ENCODE assay signal across 9 mouse cellular contexts in genomic region chr11:100959464-100959810, GRCm38 (mm10). TPM values are rescaled to one million over a fixed set of nuclear protein-coding genes. Genes with fewer than 3 reads are reported as not detected.
DNase-seq lines count a peak whose midpoint lies in the region; ATAC-seq lines count a peak whose summit lies in the region.
"Had no signal": no experiment of that assay in that cellular context is flagged by ENCODE, and none has a peak within 500 bp of the region (broad histone marks: within the 10 kb centered on the region; RNA-seq: fewer than 3 reads in every experiment).

No protein-coding gene starts in this region.

- H3K27ac ChIP-seq in brown adipose tissue, adult 24 weeks (replicated peaks; ENCODE audit: low read depth, low read length), result peak overlapping the region; percentile 89
- H3K27ac ChIP-seq in forebrain, embryonic 15.5 days (replicated peaks), result no peak overlapping the region
- H3K27ac ChIP-seq in hindbrain, embryonic 15.5 days (replicated peaks), result 0 out of 2 replicates have a peak overlapping the region, but pooled peaks have one; percentile 1
- H3K27ac ChIP-seq in limb, embryonic 12.5 days, result no peak overlapping the region
- no peak overlapping the region for H3K27ac ChIP-seq in midbrain, embryonic 12.5 days (replicated peaks)
- H3K27ac ChIP-seq in stomach, embryonic 15.5 days, result peak overlapping the region; percentile 78; the same call in 1 of the 2 replicates
- H3K27ac ChIP-seq: macrophage had no signal

- DNase-seq in layer of hippocampus, adult 11-12 months (ENCODE audit: low spot score), result peak; percentile 71
- DNase-seq in layer of hippocampus, adult 9-11 months, result no peak

- no peaks in the 10 kb centered on the region for H3K36me3 ChIP-seq in forebrain, embryonic 15.5 days
- H3K36me3 ChIP-seq in hindbrain, embryonic 15.5 days, result no peaks in the 10 kb centered on the region
- H3K36me3 ChIP-seq in limb, embryonic 12.5 days, result no peaks in the 10 kb centered on the region
- no peaks in the 10 kb centered on the region for H3K36me3 ChIP-seq in midbrain, embryonic 12.5 days
- peaks cover 12% of the 10 kb centered on the region for H3K36me3 ChIP-seq in stomach, embryonic 15.5 days

- peak overlapping the region; percentile 42 for H3K4me3 ChIP-seq in brown adipose tissue, adult 24 weeks (ENCODE audit: insufficient read depth, low read depth, low read length)
- peak overlapping the region; percentile 23 for H3K4me3 ChIP-seq in forebrain, embryonic 15.5 days
- H3K4me3 ChIP-seq in hindbrain, embryonic 15.5 days, result peak overlapping the region; percentile 33
- peak overlapping the region; percentile 35 for H3K4me3 ChIP-seq in limb, embryonic 12.5 days (replicated peaks)
- peak overlapping the region; percentile 27 for H3K4me3 ChIP-seq in midbrain, embryonic 12.5 days
- H3K4me3 ChIP-seq in stomach, embryonic 15.5 days (replicated peaks), result peak overlapping the region; percentile 8

- no peak for ATAC-seq in forebrain, embryonic 15.5 days (replicated peaks)
- no peak for ATAC-seq in hindbrain, embryonic 15.5 days (ENCODE audit: low FRiP score, low read depth)
- ATAC-seq in limb, embryonic 12.5 days (ENCODE audit: insufficient number of reproducible peaks, insufficient read depth, low FRiP score, low TSS enrichment, low read depth), result no peak
- ATAC-seq in midbrain, embryonic 12.5 days (ENCODE audit: low FRiP score, low read depth), result no peak
- no peak for ATAC-seq in stomach, embryonic 15.5 days (ENCODE audit: insufficient read depth, low FRiP score, low read depth)

- 3% methylated on average over 14 of the region's 14 CpGs for WGBS in forebrain, embryonic 15.5 days
- 4% methylated on average over 14 of the region's 14 CpGs for WGBS in hindbrain, embryonic 15.5 days
- 4% methylated on average over 14 of the region's 14 CpGs for WGBS in limb, embryonic 12.5 days
- 4% methylated on average over 14 of the region's 14 CpGs for WGBS in midbrain, embryonic 12.5 days
- 8% methylated on average over 14 of the region's 14 CpGs for WGBS in stomach, embryonic 15.5 days

- H3K9me3 ChIP-seq in forebrain, embryonic 15.5 days, result no peaks in the 10 kb centered on the region
- no peaks in the 10 kb centered on the region for H3K9me3 ChIP-seq in hindbrain, embryonic 15.5 days
- H3K9me3 ChIP-seq in limb, embryonic 12.5 days, result no peaks in the 10 kb centered on the region
- H3K9me3 ChIP-seq in midbrain, embryonic 12.5 days, result no peaks in the 10 kb centered on the region
- no peaks in the 10 kb centered on the region for H3K9me3 ChIP-seq in stomach, embryonic 15.5 days

- no peak overlapping the region for H3K9ac ChIP-seq in forebrain, embryonic 15.5 days (replicated peaks)
- no peak overlapping the region for H3K9ac ChIP-seq in hindbrain, embryonic 15.5 days
- no peak overlapping the region for H3K9ac ChIP-seq in limb, embryonic 12.5 days (replicated peaks)
- H3K9ac ChIP-seq in midbrain, embryonic 12.5 days (replicated peaks), result no peak overlapping the region
- no peak overlapping the region for H3K9ac ChIP-seq in stomach, embryonic 15.5 days

- peaks cover 26% of the 10 kb centered on the region for H3K27me3 ChIP-seq in forebrain, embryonic 15.5 days
- H3K27me3 ChIP-seq in hindbrain, embryonic 15.5 days, result peaks cover 29% of the 10 kb centered on the region
- peaks cover 49% of the 10 kb centered on the region for H3K27me3 ChIP-seq in limb, embryonic 12.5 days
- peaks cover 52% of the 10 kb centered on the region for H3K27me3 ChIP-seq in midbrain, embryonic 12.5 days
- peaks cover 13% of the 10 kb centered on the region for H3K27me3 ChIP-seq in stomach, embryonic 15.5 days (replicated peaks)

- H3K4me1 ChIP-seq in brown adipose tissue, adult 24 weeks (ENCODE audit: control insufficient read depth, insufficient read depth, insufficient read length, low read length), result peaks cover 14% of the 10 kb centered on the region
- H3K4me1 ChIP-seq in forebrain, embryonic 15.5 days, result peaks cover 18% of the 10 kb centered on the region
- peaks cover 27% of the 10 kb centered on the region for H3K4me1 ChIP-seq in hindbrain, embryonic 15.5 days (replicated peaks)
- H3K4me1 ChIP-seq in limb, embryonic 12.5 days (replicated peaks), result peaks cover 28% of the 10 kb centered on the region
- peaks cover 10% of the 10 kb centered on the region for H3K4me1 ChIP-seq in midbrain, embryonic 12.5 days
- H3K4me1 ChIP-seq in stomach, embryonic 15.5 days, result peaks cover 50% of the 10 kb centered on the region

- H3K4me2 ChIP-seq in forebrain, embryonic 15.5 days (replicated peaks), result peak overlapping the region; percentile 37
- H3K4me2 ChIP-seq in hindbrain, embryonic 15.5 days, result peak overlapping the region; percentile 60
- H3K4me2 ChIP-seq in limb, embryonic 12.5 days, result peak overlapping the region; percentile 58
- H3K4me2 ChIP-seq in midbrain, embryonic 12.5 days (replicated peaks), result peak overlapping the region; percentile 37
- H3K4me2 ChIP-seq in stomach, embryonic 15.5 days, result peak overlapping the region; percentile 34

RNA-seq across cellular contexts. Expression of gene Cavin1, which starts 11.2 kb away (rescaled TPM):
- polyA plus RNA-seq in brown adipose tissue, adult 24 weeks (2012; ENCODE audit: insufficient read depth, insufficient read length, missing spikeins), result 242 and 279 TPM in 2 replicates
- 29.4 and 30.1 TPM in 2 replicates for polyA plus RNA-seq in forebrain, embryonic 15.5 days (2015; fragmentation: Nextera tagmentation; extraction: Ambion mirVana)
- 47.2 and 50.1 TPM in 2 replicates for polyA plus RNA-seq in hindbrain, embryonic 15.5 days (2015; fragmentation: Nextera tagmentation; extraction: Ambion mirVana)
- 38.4 and 48.2 TPM in 2 replicates for polyA plus RNA-seq in limb, embryonic 12.5 days (2016; fragmentation: Nextera tagmentation; extraction: Ambion mirVana)
- polyA plus RNA-seq in midbrain, embryonic 12.5 days (2016; fragmentation: Nextera tagmentation; extraction: Ambion mirVana), result 41.8 and 51.0 TPM in 2 replicates
- polyA plus RNA-seq in stomach, embryonic 15.5 days (2015; fragmentation: Nextera tagmentation; extraction: Ambion mirVana), result 306 and 329 TPM in 2 replicates

RNA-seq across cellular contexts. Expression of gene Stat3, which starts 20.1 kb away (rescaled TPM):
- polyA plus RNA-seq in brown adipose tissue, adult 24 weeks (2012; ENCODE audit: insufficient read depth, insufficient read length, missing spikeins), result 18.8 and 20.9 TPM in 2 replicates
- 31.1 and 32.3 TPM in 2 replicates for polyA plus RNA-seq in forebrain, embryonic 15.5 days (2015; fragmentation: Nextera tagmentation; extraction: Ambion mirVana)
- polyA plus RNA-seq in hindbrain, embryonic 15.5 days (2015; fragmentation: Nextera tagmentation; extraction: Ambion mirVana), result 46.0 and 48.4 TPM in 2 replicates
- polyA plus RNA-seq in limb, embryonic 12.5 days (2016; fragmentation: Nextera tagmentation; extraction: Ambion mirVana), result 40.5 and 40.8 TPM in 2 replicates
- 31.7 and 35.0 TPM in 2 replicates for polyA plus RNA-seq in midbrain, embryonic 12.5 days (2016; fragmentation: Nextera tagmentation; extraction: Ambion mirVana)
- polyA plus RNA-seq in stomach, embryonic 15.5 days (2015; fragmentation: Nextera tagmentation; extraction: Ambion mirVana), result 44.5 and 46.5 TPM in 2 replicates

RNA-seq across cellular contexts. Expression of gene Atp6v0a1, which starts 49.8 kb away (rescaled TPM):
- polyA plus RNA-seq in brown adipose tissue, adult 24 weeks (2012; ENCODE audit: insufficient read depth, insufficient read length, missing spikeins), result 26.1 and 26.7 TPM in 2 replicates
- polyA plus RNA-seq in forebrain, embryonic 15.5 days (2015; fragmentation: Nextera tagmentation; extraction: Ambion mirVana), result 84.3 and 84.6 TPM in 2 replicates
- 147 and 157 TPM in 2 replicates for polyA plus RNA-seq in hindbrain, embryonic 15.5 days (2015; fragmentation: Nextera tagmentation; extraction: Ambion mirVana)
- 26.9 and 29.4 TPM in 2 replicates for polyA plus RNA-seq in limb, embryonic 12.5 days (2016; fragmentation: Nextera tagmentation; extraction: Ambion mirVana)
- 65.6 and 67.5 TPM in 2 replicates for polyA plus RNA-seq in midbrain, embryonic 12.5 days (2016; fragmentation: Nextera tagmentation; extraction: Ambion mirVana)
- polyA plus RNA-seq in stomach, embryonic 15.5 days (2015; fragmentation: Nextera tagmentation; extraction: Ambion mirVana), result 36.6 and 39.7 TPM in 2 replicates

Comparison
In these comparisons a context has a peak if more than half of its experiments do, and no peak if none do; other contexts are left out.
1. H3K27ac ChIP-seq: peak in brown adipose tissue, adult 24 weeks (single experiment), hindbrain, embryonic 15.5 days (single experiment) and stomach, embryonic 15.5 days (single experiment); none in forebrain, embryonic 15.5 days (single experiment), limb, embryonic 12.5 days (single experiment) and midbrain, embryonic 12.5 days (single experiment).
2. Peak in every context shown above with its lines, with median percentiles within 50 percentile points of each other: H3K4me3 ChIP-seq and H3K4me2 ChIP-seq.